Comparison of ENCODE assay signal across 12 mouse cellular contexts in the genomic region with DNA sequence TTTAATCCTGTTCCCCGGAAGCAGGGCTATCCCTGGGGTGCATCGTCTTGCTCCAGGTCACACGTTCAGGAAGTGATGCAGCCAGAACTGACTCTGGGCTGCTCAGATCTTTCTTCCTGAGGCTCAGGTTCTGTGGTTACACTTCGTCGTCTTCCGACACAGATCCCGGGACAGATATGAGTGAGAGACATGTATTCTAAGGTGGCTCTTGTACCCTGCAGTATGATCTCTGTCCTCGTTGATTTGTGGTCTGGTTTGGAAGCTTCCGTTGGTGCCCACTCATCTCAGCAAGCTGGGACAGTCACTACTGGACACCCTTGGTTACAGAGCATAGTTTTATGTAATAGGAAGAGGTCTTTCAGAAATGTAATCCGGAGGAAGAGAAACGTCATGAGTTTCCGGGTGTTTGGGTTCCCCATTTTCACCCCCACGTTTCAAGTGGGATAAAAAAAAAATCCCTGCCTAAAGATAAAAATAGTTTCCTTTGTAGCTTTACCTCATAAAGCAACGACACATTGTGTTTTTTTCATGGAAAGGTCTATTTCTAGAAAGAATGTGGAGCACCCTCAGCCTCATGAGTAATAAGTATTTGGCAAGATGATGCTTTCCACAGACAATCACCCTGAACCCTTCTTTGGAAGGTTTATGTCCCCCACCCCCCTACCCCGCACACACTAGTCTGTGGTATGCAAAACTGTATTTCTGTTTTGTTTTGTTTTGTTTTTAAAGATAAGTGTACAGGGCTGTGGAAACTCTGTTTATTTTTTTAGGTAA. TPM values are rescaled to one million over a fixed set of nuclear protein-coding genes. Genes with fewer than 3 reads are reported as not detected.
DNase-seq lines count a peak whose midpoint lies in the region; ATAC-seq and TF ChIP-seq lines count a peak whose summit lies in the region.
"Had no signal": no experiment of that assay in that cellular context is flagged by ENCODE, and none has a peak within 500 bp of the region (broad histone marks: within the 10 kb centered on the region; RNA-seq: fewer than 3 reads in every experiment).

No protein-coding gene starts in this region.

- no peak overlapping the region for H3K4me3 ChIP-seq in intestine, embryonic 16.5 days (ENCODE audit: low read length)
- no peak overlapping the region for H3K4me3 ChIP-seq in intestine, embryonic 15.5 days (replicated peaks)
- H3K4me3 ChIP-seq in C2C12 (ENCODE audit: insufficient read depth, poor library complexity, severe bottlenecking) (no peak overlapping the region), macrophage (ENCODE audit: inconsistent target) (peak overlapping the region; percentile 24)
- H3K4me3 ChIP-seq in bone marrow, adult 2 months (replicated peaks; ENCODE audit: control insufficient read depth, low read depth, low read length): peak overlapping the region; percentile 24
- H3K4me3 ChIP-seq: forebrain, embryonic 13.5 days; hindbrain, embryonic 15.5 days had no signal

- no peaks in the 10 kb centered on the region for H3K79me2 ChIP-seq in C2C12 (ENCODE audit: control insufficient read depth, insufficient read depth)
- H3K79me2 ChIP-seq in macrophage (ENCODE audit: inconsistent target): no peaks in the 10 kb centered on the region

- H3K36me3 ChIP-seq in intestine, embryonic 16.5 days (ENCODE audit: control insufficient read depth, insufficient read depth, low read length): no peaks in the 10 kb centered on the region
- no peaks in the 10 kb centered on the region for H3K36me3 ChIP-seq in intestine, embryonic 15.5 days
- no peaks in the 10 kb centered on the region for H3K36me3 ChIP-seq in C2C12 (ENCODE audit: control insufficient read depth, insufficient read depth)
- no peaks in the 10 kb centered on the region for H3K36me3 ChIP-seq in macrophage (ENCODE audit: inconsistent target)
- H3K36me3 ChIP-seq: hindbrain, embryonic 15.5 days had no signal

- peak overlapping the region; percentile 19 for H3ac ChIP-seq in C2C12 (ENCODE audit: control insufficient read depth, insufficient read length, low read depth)

- peak overlapping the region; percentile 1; the same call in 1 of the 2 replicates for H3K4me2 ChIP-seq in intestine, embryonic 16.5 days (ENCODE audit: low read depth, low read length)
- H3K4me2 ChIP-seq in intestine, embryonic 15.5 days (replicated peaks): no peak overlapping the region
- H3K4me2 ChIP-seq: forebrain, embryonic 13.5 days; hindbrain, embryonic 15.5 days had no signal

- H3K9ac ChIP-seq in intestine, embryonic 16.5 days (ENCODE audit: low read depth, low read length): no peak overlapping the region
- no peak overlapping the region for H3K9ac ChIP-seq in intestine, embryonic 15.5 days
- H3K9ac ChIP-seq: forebrain, embryonic 13.5 days; hindbrain, embryonic 15.5 days had no signal

- no peak for TF ChIP-seq CTCF in C2C12 (IDR thresholded peaks at IDR 0.05; ENCODE audit: control insufficient read depth, insufficient read depth, insufficient read length)
- no peak for TF ChIP-seq CTCF in bone marrow, adult 2 months (IDR thresholded peaks at IDR 0.05; ENCODE audit: control insufficient read depth, insufficient read depth, low read length)

- WGBS in intestine, embryonic 16.5 days: 64% methylated on average over 15 of the region's 15 CpGs
- WGBS in intestine, embryonic 15.5 days: 64% methylated on average over 15 of the region's 15 CpGs
- WGBS in bone marrow, adult 2 months: under 1% methylated on average over 15 of the region's 15 CpGs
- 0% methylated on average over 15 of the region's 15 CpGs for WGBS in macrophage (ENCODE audit: missing documents)

- no peaks in the 10 kb centered on the region for H3K79me3 ChIP-seq in C2C12 (ENCODE audit: low read depth)

- TF ChIP-seq POLR2A in bone marrow, adult 2 months (IDR thresholded peaks at IDR 0.05; ENCODE audit: borderline replicate concordance, control insufficient read depth, low read depth, low read length): no peak

- no peak for DNase-seq in ovary, postnatal 36 days (ENCODE audit: low spot score)
- DNase-seq in urinary bladder, postnatal 10 days (ENCODE audit: low spot score): no peak
- DNase-seq in frontal cortex, postnatal 10 days (ENCODE audit: low spot score in 2 of 2): no peak
- DNase-seq: cerebellum, adult 2 months; left cerebral cortex, postnatal 4 days had no signal

- H3K27ac ChIP-seq in intestine, embryonic 16.5 days (ENCODE audit: low read length): 0 out of 2 replicates have a peak overlapping the region, but pooled peaks have one; percentile 3
- H3K27ac ChIP-seq in intestine, embryonic 15.5 days: no peak overlapping the region
- peak overlapping the region; percentile 80 for H3K27ac ChIP-seq in bone marrow, adult 2 months (ENCODE audit: control insufficient read depth, insufficient read depth, low read depth, low read length, poor library complexity)
- peak overlapping the region; percentile 83 for H3K27ac ChIP-seq in macrophage
- H3K27ac ChIP-seq: forebrain, embryonic 13.5 days; hindbrain, embryonic 15.5 days had no signal

- no peak for ATAC-seq in intestine, embryonic 16.5 days
- ATAC-seq in intestine, embryonic 15.5 days: no peak
- ATAC-seq: forebrain, embryonic 13.5 days had no signal

- H3K9me3 ChIP-seq in intestine, embryonic 16.5 days (ENCODE audit: control insufficient read depth, low read length): no peaks in the 10 kb centered on the region
- H3K9me3 ChIP-seq in intestine, embryonic 15.5 days: no peaks in the 10 kb centered on the region
- H3K9me3 ChIP-seq: forebrain, embryonic 13.5 days; hindbrain, embryonic 15.5 days had no signal

- no peaks in the 10 kb centered on the region for H3K27me3 ChIP-seq in intestine, embryonic 16.5 days (replicated peaks; ENCODE audit: control insufficient read depth, insufficient read depth, low read length)
- no peaks in the 10 kb centered on the region for H3K27me3 ChIP-seq in intestine, embryonic 15.5 days (replicated peaks)
- H3K27me3 ChIP-seq in C2C12 (ENCODE audit: control insufficient read depth, insufficient read depth, insufficient read length): no peaks in the 10 kb centered on the region
- H3K27me3 ChIP-seq: forebrain, embryonic 13.5 days; hindbrain, embryonic 15.5 days had no signal

- H3K4me1 ChIP-seq in intestine, embryonic 16.5 days (ENCODE audit: control insufficient read depth, insufficient read depth, low read length): peaks cover 3% of the 10 kb centered on the region; the same call in 1 of the 2 replicates
- H3K4me1 ChIP-seq in intestine, embryonic 15.5 days (replicated peaks): no peaks in the 10 kb centered on the region
- peaks cover 8% of the 10 kb centered on the region for H3K4me1 ChIP-seq in bone marrow, adult 2 months (ENCODE audit: control insufficient read depth, insufficient read depth, low read length)
- H3K4me1 ChIP-seq: forebrain, embryonic 13.5 days; hindbrain, embryonic 15.5 days had no signal

TF ChIP-seq in C2C12, 6 proteins besides CTCF, POLR2A, EP300 and RAD21:
- TF ChIP-seq MYOD1 (IDR thresholded peaks at IDR 0.05; ENCODE audit: control insufficient read depth, insufficient read length, low read depth) (no peak), CEBPB (IDR thresholded peaks at IDR 0.05; ENCODE audit: low read depth) (no peak), USF1 (IDR thresholded peaks at IDR 0.05; ENCODE audit: low read depth) (no peak), MYOG (IDR thresholded peaks at IDR 0.05; ENCODE audit: control insufficient read depth, extremely low read depth, insufficient read length) (no peak), FOSL1 (IDR thresholded peaks at IDR 0.05; ENCODE audit: insufficient read depth, low read length, poor library complexity, severe bottlenecking) (no peak), MAX (IDR thresholded peaks at IDR 0.05) (no peak)

RNA-seq across cellular contexts. Expression of a gene that starts 15.8 kb away (rescaled TPM):
- 54.1 and 54.9 TPM in 2 replicates for polyA plus RNA-seq in intestine, embryonic 16.5 days (2015; fragmentation: Nextera tagmentation; extraction: Ambion mirVana)
- polyA plus RNA-seq in intestine, embryonic 15.5 days (2015; fragmentation: Nextera tagmentation; extraction: Ambion mirVana): 42.5 and 45.3 TPM in 2 replicates
- 0.20 TPM for polyA plus RNA-seq in C2C12 (2012; fragmentation: generic; extraction: Trizol)
- polyA plus RNA-seq in bone marrow, adult 2 months (2011; ENCODE audit: insufficient read depth, insufficient read length, low replicate concordance, missing spikeins): 1.3 TPM in 1 of 2 replicates, not detected in the other
- not detected for total RNA-seq in macrophage (2018; cell fraction: chromatin; rRNA removed)
- total RNA-seq in macrophage (2018; cell fraction: cytosol; rRNA removed): not detected
- not detected for total RNA-seq in macrophage (2018; cell fraction: nucleus; rRNA removed)
- polyA plus RNA-seq in macrophage (2018): not detected in 3 replicates

Comparison
In these comparisons a context has a peak if more than half of its experiments do, and no peak if none do; other contexts are left out.
1. H3K4me3 ChIP-seq: peak in bone marrow, adult 2 months (single experiment) and macrophage (single experiment); none in intestine, embryonic 16.5 days (single experiment), intestine, embryonic 15.5 days (single experiment) and C2C12 (single experiment).
2. RNA of a gene that starts 15.8 kb away (polyA plus RNA-seq): 54.1 to 54.9 TPM in intestine, embryonic 16.5 days and 42.5 to 45.3 TPM in intestine, embryonic 15.5 days; 1.3 TPM in bone marrow, adult 2 months, 0.20 TPM in C2C12 (single experiment) and not detected in macrophage; every median in the first group is over 10 times any median in the second.